Mouse (Mus musculus): ENCODE measurements around the gene Dysf.

GRCm38 (mm10) chr6:84235365-84235764 lies 227.0 kb downstream of the Dysf start:
- TF ChIP-seq MAFK (IDR thresholded peaks at IDR 0.05; ENCODE audit: insufficient read depth, low read depth, low read length) (no peak), CHD2 (IDR thresholded peaks at IDR 0.05; ENCODE audit: low read depth, low read length) (no peak), ZNF384 (IDR thresholded peaks at IDR 0.05; ENCODE audit: low read depth, low read length) (no peak), ZC3H11A (IDR thresholded peaks at IDR 0.05; ENCODE audit: borderline replicate concordance, low read depth, low read length) (no peak), HCFC1 (IDR thresholded peaks at IDR 0.05; ENCODE audit: borderline replicate concordance, insufficient read depth, low read length) (no peak)
